8 mouse cellular contexts compared by ENCODE assay signal in genomic region chr12:84068986-84069385, GRCm38 (mm10). TPM values are rescaled to one million over a fixed set of nuclear protein-coding genes. Genes with fewer than 3 reads are reported as not detected.
DNase-seq lines count a peak whose midpoint lies in the region; ATAC-seq and TF ChIP-seq lines count a peak whose summit lies in the region.

Gene Acot5, plus strand, starts transcription at chr12:84069325.

- no peaks in the 10 kb centered on the region for H3K9me3 ChIP-seq in lung, postnatal 0 days (ENCODE audit: low read length)
- no peaks in the 10 kb centered on the region for H3K9me3 ChIP-seq in liver, embryonic 12.5 days (replicated peaks)
- H3K9me3 ChIP-seq in stomach, postnatal 0 days (ENCODE audit: control insufficient read depth, low read length) = no peaks in the 10 kb centered on the region

- peak within 1 kb of the TSS; percentile 53 for H3K4me2 ChIP-seq in lung, postnatal 0 days (replicated peaks; ENCODE audit: low read depth, low read length)
- peak within 1 kb of the TSS; percentile 58 for H3K4me2 ChIP-seq in liver, embryonic 12.5 days
- peak within 1 kb of the TSS; percentile 55 for H3K4me2 ChIP-seq in stomach, postnatal 0 days (replicated peaks; ENCODE audit: low read depth)

- ATAC-seq in lung, postnatal 0 days = no peak
- no peak for ATAC-seq in liver, embryonic 12.5 days
- ATAC-seq in stomach, postnatal 0 days (ENCODE audit: low FRiP score, low TSS enrichment) = no peak
- ATAC-seq in erythroid progenitor cell, adult 5-6 weeks (replicated peaks; ENCODE audit: low FRiP score, poor library complexity, severe bottlenecking) = no peak

- no peaks in the 10 kb centered on the region for H3K4me1 ChIP-seq in lung, postnatal 0 days (ENCODE audit: insufficient read depth, low read depth, low read length)
- H3K4me1 ChIP-seq in liver, embryonic 12.5 days = no peaks in the 10 kb centered on the region
- no peaks in the 10 kb centered on the region for H3K4me1 ChIP-seq in stomach, postnatal 0 days (replicated peaks; ENCODE audit: control insufficient read depth, insufficient read depth)

- peak; percentile 13 for DNase-seq in adrenal gland, adult 2 months
- DNase-seq in adrenal gland, postnatal 36 days = no peak
- DNase-seq in lung, postnatal 0 days (ENCODE audit: low spot score) = peak; percentile 11
- no peak for DNase-seq in lung, postnatal 4 days
- DNase-seq in stomach, postnatal 0 days (ENCODE audit: low spot score) = no peak
- DNase-seq in embryo, embryonic 9.5 days (ENCODE audit: extremely low spot score) = no peak

- no peaks in the 10 kb centered on the region for H3K36me3 ChIP-seq in lung, postnatal 0 days (ENCODE audit: insufficient read depth, low read length)
- no peaks in the 10 kb centered on the region for H3K36me3 ChIP-seq in liver, embryonic 12.5 days
- H3K36me3 ChIP-seq in stomach, postnatal 0 days (ENCODE audit: control insufficient read depth, insufficient read depth, low read length) = no peaks in the 10 kb centered on the region

- H3K4me3 ChIP-seq in lung, postnatal 0 days (ENCODE audit: low read depth, low read length) = peak within 1 kb of the TSS; percentile 31; the same call in 1 of the 2 replicates
- H3K4me3 ChIP-seq in liver, embryonic 12.5 days = peak within 1 kb of the TSS; percentile 35
- H3K4me3 ChIP-seq in stomach, postnatal 0 days (ENCODE audit: low read depth, low read length) = peak within 1 kb of the TSS; percentile 35

- 0 out of 2 replicates have a peak, but pooled peaks cover 8% of the 10 kb centered on the region for H3K27me3 ChIP-seq in lung, postnatal 0 days (replicated peaks; ENCODE audit: insufficient read depth, low read length)
- peaks cover 64% of the 10 kb centered on the region for H3K27me3 ChIP-seq in liver, embryonic 12.5 days (replicated peaks)
- no peaks in the 10 kb centered on the region for H3K27me3 ChIP-seq in stomach, postnatal 0 days (ENCODE audit: control insufficient read depth, insufficient read depth, low read length)

- TF ChIP-seq CTCF in lung, postnatal 0 days (IDR thresholded peaks at IDR 0.05) = no peak
- TF ChIP-seq CTCF in stomach, postnatal 0 days (IDR thresholded peaks at IDR 0.05; ENCODE audit: low read depth) = no peak

- no peak for TF ChIP-seq EP300 in lung, postnatal 0 days (IDR thresholded peaks at IDR 0.05)
- TF ChIP-seq EP300 in stomach, postnatal 0 days (optimal IDR thresholded peaks at IDR 0.05) = no peak

- H3K9ac ChIP-seq in lung, postnatal 0 days (replicated peaks; ENCODE audit: low read depth) = no peak within 1 kb of the TSS
- H3K9ac ChIP-seq in liver, embryonic 12.5 days = no peak within 1 kb of the TSS
- H3K9ac ChIP-seq in stomach, postnatal 0 days (ENCODE audit: low read length) = 0 out of 2 replicates have a peak within 1 kb of the TSS, but pooled peaks have one; percentile 35

- H3K27ac ChIP-seq in lung, postnatal 0 days (ENCODE audit: low read length) = no peak within 1 kb of the TSS
- no peak within 1 kb of the TSS for H3K27ac ChIP-seq in liver, embryonic 12.5 days
- H3K27ac ChIP-seq in stomach, postnatal 0 days (replicated peaks) = no peak within 1 kb of the TSS

- 43% methylated on average over 9 of the region's 9 CpGs for WGBS in lung, postnatal 0 days
- 43% methylated on average over 9 of the region's 9 CpGs for WGBS in liver, embryonic 12.5 days (ENCODE audit: insufficient replicate concordance)
- WGBS in stomach, postnatal 0 days = 51% methylated on average over 9 of the region's 9 CpGs

RNA-seq across cellular contexts. Expression of gene Acot5, which starts in this region (rescaled TPM):
- total RNA-seq in adrenal gland, adult 2 months (2021) = under 1 TPM; 0.23 to 0.35 TPM
- polyA plus RNA-seq in adrenal gland, adult 2 months (2012; rRNA removed) = 0.19 and 0.52 TPM in 2 replicates
- total RNA-seq in adrenal gland, postnatal 36 days (2021) = under 1 TPM; 0.23 to 0.40 TPM
- not detected in 2 replicates for polyA plus RNA-seq in lung, postnatal 0 days (2015; fragmentation: Nextera tagmentation; extraction: Ambion mirVana)
- polyA plus RNA-seq in liver, embryonic 12.5 days (2016; fragmentation: Nextera tagmentation; extraction: Ambion mirVana) = not detected in 2 replicates
- 0.16 TPM in 2 replicates for polyA plus RNA-seq in stomach, postnatal 0 days (2015; fragmentation: Nextera tagmentation; extraction: Ambion mirVana)
- not detected in 2 replicates for total RNA-seq in erythroid progenitor cell, adult 5-6 weeks (2015; ENCODE audit: low replicate concordance)
- not detected in 2 replicates for total RNA-seq in erythroid progenitor cell, adult 5-6 weeks (2017; ENCODE audit: low replicate concordance)

Comparison
In these comparisons a context has a peak if more than half of its experiments do, and no peak if none do; other contexts are left out.
1. Peak in DNase-seq in adrenal gland, adult 2 months; RNA of the gene not detected or under 1 TPM.
2. Peak in DNase-seq, H3K4me3 ChIP-seq and H3K4me2 ChIP-seq in lung, postnatal 0 days; RNA of the gene not detected or under 1 TPM.